Mouse (Mus musculus) forebrain, embryonic 12.5 days (tissue): ENCODE data around the gene Tubb3. TPM values are rescaled to one million over a fixed set of nuclear protein-coding genes. Genes with fewer than 3 reads are reported as not detected.

Experiments used
- polyA plus RNA-seq: library from polyadenylated mRNA; unstranded; fragments of >200 nt; fragmentation: Nextera tagmentation; extraction: Ambion mirVana; gene quantifications from 2 replicates; pipeline ENCODE4 v1.2.1, GENCODE M21; 2016

Tubb3 gene
- polyA plus RNA-seq, 1 experiment from 2014 or later: 827 TPM

Other genes starting within 250 kb of the Tubb3 start
- gene Dpep1, start 225.2 kb upstream of the Tubb3 start, polyA plus RNA-seq: 0.17 and 0.52 TPM in 2 replicates
- 150 and 155 TPM in 2 replicates for gene Chmp1a, start 198.7 kb upstream of the Tubb3 start, polyA plus RNA-seq
- gene Spata33, start 198.6 kb upstream of the Tubb3 start, polyA plus RNA-seq: 5.7 and 6.3 TPM in 2 replicates
- gene Cdk10, start 186.6 kb upstream of the Tubb3 start, polyA plus RNA-seq: 36.5 and 38.3 TPM in 2 replicates
- 1.4 and 1.6 TPM in 2 replicates for gene Spata2l, start 175.2 kb upstream of the Tubb3 start, polyA plus RNA-seq
- 25.8 and 27.5 TPM in 2 replicates for gene Zfp276, start 157.2 kb upstream of the Tubb3 start, polyA plus RNA-seq
- 31.0 and 34.9 TPM in 2 replicates for gene Vps9d1, start 157.1 kb upstream of the Tubb3 start, polyA plus RNA-seq
- 40.2 and 40.5 TPM in 2 replicates for gene Fanca, start 92.8 kb upstream of the Tubb3 start, polyA plus RNA-seq
- gene Spire2, start 78.7 kb upstream of the Tubb3 start, polyA plus RNA-seq: 19.9 and 21.8 TPM in 2 replicates
- gene Tcf25, start 37.7 kb upstream of the Tubb3 start, polyA plus RNA-seq: 174 and 194 TPM in 2 replicates
- gene Mc1r, start 4.3 kb upstream of the Tubb3 start, polyA plus RNA-seq: 0.13 and 0.14 TPM in 2 replicates
- gene Def8, start 12.1 kb downstream of the Tubb3 start, polyA plus RNA-seq: 42.9 and 46.6 TPM in 2 replicates
- 69.7 and 71.1 TPM in 2 replicates for gene Afg3l1, start 66.5 kb downstream of the Tubb3 start, polyA plus RNA-seq
- gene Dbndd1, start 104.0 kb downstream of the Tubb3 start, polyA plus RNA-seq: 38.8 and 42.6 TPM in 2 replicates
- 41.0 and 41.3 TPM in 2 replicates for gene Gas8, start 107.4 kb downstream of the Tubb3 start, polyA plus RNA-seq
- gene Rhou, start 242.5 kb downstream of the Tubb3 start, polyA plus RNA-seq: 7.6 and 7.9 TPM in 2 replicates